ENCODE assay signal across 19 mouse cellular contexts in genomic region chr9:123403031-123403430, GRCm38 (mm10). TPM values are rescaled to one million over a fixed set of nuclear protein-coding genes. Genes with fewer than 3 reads are reported as not detected.
DNase-seq lines count a peak whose midpoint lies in the region; ATAC-seq and TF ChIP-seq lines count a peak whose summit lies in the region.
"Had no signal": no experiment of that assay in that cellular context is flagged by ENCODE, and none has a peak within 500 bp of the region (broad histone marks: within the 10 kb centered on the region; RNA-seq: fewer than 3 reads in every experiment).

No protein-coding gene starts in this region.

- no peak for ATAC-seq in cerebellum, adult (ENCODE audit: insufficient number of reproducible peaks, low FRiP score, low TSS enrichment)
- no peak for ATAC-seq in liver, postnatal 0 days
- ATAC-seq: CD4-positive, CD25-positive, alpha-beta regulatory T cell, adult 4 months; forebrain, embryonic 13.5 days; intestine, embryonic 16.5 days had no signal

- WGBS in liver, postnatal 0 days (ENCODE audit: insufficient replicate concordance) = 76% methylated on average over 3 of the region's 3 CpGs

- TF ChIP-seq CTCF in liver, postnatal 0 days (IDR thresholded peaks at IDR 0.05; ENCODE audit: low read depth) = no peak

- DNase-seq in cerebellum, adult 11 months = peak; percentile 18
- DNase-seq in NIH3T3 (ENCODE audit: low read depth) = peak; percentile 19
- DNase-seq in cerebellum, adult 9-11 months = peak; percentile 34
- peak; percentile 31 to 32 for DNase-seq in cerebellum, postnatal 36 days
- no peak for DNase-seq in liver, postnatal 0 days
- DNase-seq in adrenal gland, postnatal 14 days = no peak
- DNase-seq: adrenal gland, postnatal 10 days; B cell, adult 2 months; gastrocnemius, postnatal 36 days; heart, postnatal 36 days; kidney, adult 2 months had no signal

- TF ChIP-seq EP300 in liver, postnatal 0 days (IDR thresholded peaks at IDR 0.05; ENCODE audit: low read depth) = no peak

- no peak overlapping the region for H3K27ac ChIP-seq in liver, postnatal 0 days (ENCODE audit: low read depth)
- H3K27ac ChIP-seq: embryonic facial prominence, embryonic 10.5 days; forebrain, embryonic 13.5 days; heart, embryonic 13.5 days; hindbrain, embryonic 15.5 days had no signal

- H3K4me3 ChIP-seq in liver, postnatal 0 days (ENCODE audit: low read depth, low read length) = no peak overlapping the region
- H3K4me3 ChIP-seq: embryonic facial prominence, embryonic 10.5 days; forebrain, embryonic 13.5 days; heart, embryonic 13.5 days; hindbrain, embryonic 15.5 days had no signal

- H3K4me2 ChIP-seq in liver, postnatal 0 days (ENCODE audit: low read depth, low read length) = no peak overlapping the region
- H3K4me2 ChIP-seq: forebrain, embryonic 13.5 days; heart, embryonic 13.5 days; hindbrain, embryonic 15.5 days had no signal

- no peak overlapping the region for H3K9ac ChIP-seq in liver, postnatal 0 days (replicated peaks)
- H3K9ac ChIP-seq: forebrain, embryonic 13.5 days; heart, embryonic 13.5 days; hindbrain, embryonic 15.5 days had no signal

- H3K9me3 ChIP-seq in liver, postnatal 0 days (ENCODE audit: low read length) = no peaks in the 10 kb centered on the region
- H3K9me3 ChIP-seq: embryonic facial prominence, embryonic 10.5 days; forebrain, embryonic 13.5 days; G1E; heart, embryonic 13.5 days; hindbrain, embryonic 15.5 days had no signal

- H3K4me1 ChIP-seq in liver, postnatal 0 days (ENCODE audit: insufficient read depth) = no peaks in the 10 kb centered on the region
- H3K4me1 ChIP-seq: embryonic facial prominence, embryonic 10.5 days; forebrain, embryonic 13.5 days; hindbrain, embryonic 15.5 days had no signal

- H3K36me3 ChIP-seq in liver, postnatal 0 days (replicated peaks; ENCODE audit: insufficient read depth, low read length) = no peaks in the 10 kb centered on the region
- H3K36me3 ChIP-seq: hindbrain, embryonic 15.5 days had no signal

- H3K27me3 ChIP-seq in liver, postnatal 0 days (ENCODE audit: insufficient read depth, low read length) = no peaks in the 10 kb centered on the region
- H3K27me3 ChIP-seq: forebrain, embryonic 13.5 days; heart, embryonic 13.5 days; hindbrain, embryonic 15.5 days had no signal

RNA-seq across cellular contexts. Expression of gene Lars2, which starts 36.3 kb away (rescaled TPM):
- polyA plus RNA-seq in liver, postnatal 0 days (2015; fragmentation: Nextera tagmentation; extraction: Ambion mirVana) = 1,315 and 1,350 TPM in 2 replicates
- 79.5 and 81.4 TPM in 2 replicates for total RNA-seq in adrenal gland, postnatal 14 days (2021)

Comparison
In these comparisons a context has a peak if more than half of its experiments do, and no peak if none do; other contexts are left out.
1. DNase-seq: peak in cerebellum, adult 11 months (single experiment), NIH3T3 (single experiment), cerebellum, adult 9-11 months (single experiment) and cerebellum, postnatal 36 days (2 of 2); none in liver, postnatal 0 days (single experiment) and adrenal gland, postnatal 14 days (single experiment).